Mouse (Mus musculus) heart, postnatal 4 days (tissue): ENCODE measurements around the gene Vmn1r112. TPM values are rescaled to one million over a fixed set of nuclear protein-coding genes. Genes with fewer than 3 reads are reported as not detected.
"Not testable (repeated sequence)": the region's sequence is repeated elsewhere in the genome, so short reads cannot be mapped to it uniquely, and the experiment has no call there.

Experiments
- DNase-seq: peaks from one replicate; pipeline ENCODE4 v3.0.0; 2021
- total RNA-seq, 2 experiments: library from RNA; stranded (reverse); gene quantifications; 2 replicates each; pipeline ENCODE4 v1.2.3; 2021

The Vmn1r112 gene
- total RNA-seq: not detected

- not testable (repeated sequence) for DNase-seq
These were observed at the start of gene Vmn1r112 for GRCm38 (mm10) chr7:20770885-20771284. Gene Vmn1r112, plus strand, starts transcription at chr7:20771185.

GRCm38 (mm10) chr7:20730524-20730923 lies 40.5 kb upstream of the Vmn1r112 start, which contains the start of gene Gm10668:
Gene Gm10668, minus strand, starts transcription at chr7:20730624.
- DNase-seq: not testable (repeated sequence)

- DNase-seq: not testable (repeated sequence)
These were observed 16.0 kb downstream of the Vmn1r112 start, which contains the start of gene Vmn1r113 for GRCm38 (mm10) chr7:20786985-20787384. Gene Vmn1r113, plus strand, starts transcription at chr7:20787285.

DNA sequence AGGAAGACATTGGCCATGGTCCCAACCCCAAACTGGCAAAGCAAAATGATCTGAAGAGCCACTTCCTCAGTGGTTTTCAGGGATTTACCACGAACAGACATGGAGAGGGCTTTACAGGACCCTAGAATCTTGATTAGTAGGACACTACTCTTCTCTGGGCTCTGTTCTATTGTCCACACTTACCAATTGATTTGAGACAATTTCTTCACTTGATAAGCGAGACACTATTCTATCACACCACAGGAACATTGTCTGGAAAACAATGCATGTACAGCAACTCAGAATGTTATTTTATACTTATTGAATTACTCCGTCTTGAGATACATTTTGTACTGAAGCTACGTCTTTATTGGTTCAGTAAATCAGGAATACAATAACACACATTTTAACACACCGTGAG lies 41.1 kb downstream of the Vmn1r112 start, which contains the start of gene Vmn1r114:
TSS of gene Vmn1r114 (minus strand) at position 101 of the 400 bp plus-strand sequence.
- DNase-seq: not testable (repeated sequence)

Other genes with a start within 250 kb of the Vmn1r112 start
- gene Vmn1r104, start 237.3 kb upstream of the Vmn1r112 start, total RNA-seq: not detected
- not detected for gene Gm5726, start 225.4 kb upstream of the Vmn1r112 start, total RNA-seq
- gene Gm4141, start 194.9 kb upstream of the Vmn1r112 start, total RNA-seq: not detected
- gene Gm4513, start 172.2 kb upstream of the Vmn1r112 start, total RNA-seq: not detected
- gene Vmn1r107, start 102.3 kb upstream of the Vmn1r112 start, total RNA-seq: not detected
- not detected for gene Vmn1r111, start 68.0 kb upstream of the Vmn1r112 start, total RNA-seq
- not detected for gene Gm10668, start 40.6 kb upstream of the Vmn1r112 start, total RNA-seq
- gene Vmn1r113, start 16.1 kb downstream of the Vmn1r112 start, total RNA-seq: not detected
- not detected for gene Vmn1r114, start 41.0 kb downstream of the Vmn1r112 start, total RNA-seq
- not detected for gene Vmn1r115, start 73.8 kb downstream of the Vmn1r112 start, total RNA-seq
- gene Vmn1r116, start 101.1 kb downstream of the Vmn1r112 start, total RNA-seq: not detected
- not detected for gene Vmn1r117, start 112.9 kb downstream of the Vmn1r112 start, total RNA-seq
- not detected for gene Vmn1r118, start 141.2 kb downstream of the Vmn1r112 start, total RNA-seq
- gene Vmn1r119, start 241.3 kb downstream of the Vmn1r112 start, total RNA-seq: not detected